Mouse (Mus musculus) stomach, embryonic 16.5 days (tissue): ENCODE measurements at regions not wholly inside any gene's neighbourhood (a gene's known extent, or its start where the extent isn't known, plus 50 kb on each side); places are given as distances from the start of the nearest gene placed in this dataset.

Source experiments
- ATAC-seq: fragments of 200-750 bp; cut with Nextera tagmentation; 2 replicates; pipeline ENCODE4 v1.8.0; 2017; ENCODE audit warnings: moderate number of reproducible peaks, moderate TSS enrichment; ENCODE audit not compliant: insufficient read depth, low FRiP score
- H3K27ac ChIP-seq: fragments of 300-500 bp; sonication (generic); 2 replicates; pipeline ENCODE4 v1.5.1; 2014; ENCODE audit warnings: low read length
- H3K27me3 ChIP-seq: fragments of 300-500 bp; sonication (generic); 2 replicates; pipeline ENCODE4 v1.6.1; 2014; ENCODE audit warnings: low read length, control low read depth, mixed read lengths; ENCODE audit not compliant: control insufficient read depth, insufficient read depth
- H3K36me3 ChIP-seq: fragments of 300-500 bp; sonication (generic); 2 replicates; pipeline ENCODE4 v1.6.1; 2014; ENCODE audit warnings: low read length; ENCODE audit not compliant: control insufficient read depth, insufficient read depth
- H3K4me1 ChIP-seq: fragments of 300-500 bp; sonication (generic); 2 replicates; pipeline ENCODE4 v1.6.1; 2014; ENCODE audit warnings: low read length, control low read depth, mixed read lengths; ENCODE audit not compliant: control insufficient read depth, insufficient read depth
- H3K4me2 ChIP-seq: fragments of 300-500 bp; sonication (generic); 2 replicates; pipeline ENCODE4 v1.6.1; 2014; ENCODE audit warnings: low read depth, low read length, mixed read lengths
- H3K4me3 ChIP-seq: fragments of 300-500 bp; sonication (generic); replicated peaks from 2 replicates; pipeline ENCODE4 v1.5.1; 2014; ENCODE audit warnings: mild to moderate bottlenecking, low read length
- H3K9ac ChIP-seq: fragments of 300-500 bp; sonication (generic); 2 replicates; pipeline ENCODE4 v1.6.1; 2014; ENCODE audit warnings: low read length
- H3K9me3 ChIP-seq: fragments of 300-500 bp; sonication (generic); replicated peaks from 2 replicates; pipeline ENCODE4 v1.6.1; 2016; ENCODE audit warnings: low read length, control low read depth; ENCODE audit not compliant: control insufficient read depth
- WGBS: fragments of 180-500 bp; shearing (Covaris S2); extraction: QIAGEN DNeasy Blood & Tissue Kit; methylation state at CpG from one replicate; pipeline ENCODE4 v1.1.7; 2014; 5-methylcytosine and 5-hydroxymethylcytosine counted together

- ATAC-seq = no peak
- Histone ChIP-seq H3K27ac (no peak overlapping the region), H3K4me3 (no peak overlapping the region), H3K4me1 (peaks cover 17% of the 10 kb centered on the region), H3K9me3 (no peaks in the 10 kb centered on the region), H3K36me3 (no peaks in the 10 kb centered on the region), H3K27me3 (no peaks in the 10 kb centered on the region), H3K4me2 (no peak overlapping the region), H3K9ac (no peak overlapping the region)
- WGBS = 72% methylated on average over 13 of the region's 13 CpGs
Observed at GRCm38 (mm10) chr5:74879098-74880047, 165.2 kb downstream of the Chic2 start.

- 0 out of 2 replicates have a peak overlapping the region, but pooled peaks have one; percentile 4 for H3K27ac ChIP-seq
- no peaks in the 10 kb centered on the region for H3K9me3 ChIP-seq
- no peaks in the 10 kb centered on the region for H3K27me3 ChIP-seq
- 32% methylated on average over 5 of the region's 5 CpGs for WGBS
- no peaks in the 10 kb centered on the region for H3K36me3 ChIP-seq
- no peak overlapping the region for H3K4me2 ChIP-seq
- H3K9ac ChIP-seq = no peak overlapping the region
- no peak overlapping the region for H3K4me3 ChIP-seq
- peak; percentile 58; the same call in 1 of the 2 replicates for ATAC-seq
- H3K4me1 ChIP-seq = peaks cover 17% of the 10 kb centered on the region
Observed at GRCm38 (mm10) chr5:74877595-74877994, 167.0 kb downstream of the Chic2 start.

- Histone ChIP-seq H3K27ac (no peak overlapping the region), H3K4me1 (peaks cover 17% of the 10 kb centered on the region), H3K36me3 (no peaks in the 10 kb centered on the region), H3K9me3 (no peaks in the 10 kb centered on the region), H3K4me3 (no peak overlapping the region), H3K4me2 (no peak overlapping the region), H3K9ac (no peak overlapping the region), H3K27me3 (no peaks in the 10 kb centered on the region)
- ATAC-seq = no peak
- 23% methylated on average over 6 of the region's 6 CpGs for WGBS
Observed at GRCm38 (mm10) chr5:74877185-74877584, 167.4 kb downstream of the Chic2 start.

GRCm38 (mm10) chr5:74874691-74875090, 169.9 kb downstream of the Chic2 start:
- Histone ChIP-seq H3K9ac (no peak overlapping the region), H3K4me3 (no peak overlapping the region), H3K36me3 (no peaks in the 10 kb centered on the region), H3K4me2 (no peak overlapping the region), H3K27ac (0 out of 2 replicates have a peak overlapping the region, but pooled peaks have one; percentile 12), H3K4me1 (peaks cover 11% of the 10 kb centered on the region), H3K9me3 (no peaks in the 10 kb centered on the region), H3K27me3 (no peaks in the 10 kb centered on the region)
- ATAC-seq = peak; percentile 12; the same call in 1 of the 2 replicates
- 31% methylated on average over 6 of the region's 6 CpGs for whole genome bisulfite sequencing

- 82% methylated on average over 12 of the region's 12 CpGs for WGBS
- no peak overlapping the region for H3K27ac ChIP-seq
- H3K9me3 ChIP-seq = no peaks in the 10 kb centered on the region
- peaks cover 11% of the 10 kb centered on the region; the same call in 1 of the 2 replicates for H3K4me1 ChIP-seq
- H3K4me3 ChIP-seq = no peak overlapping the region
- H3K9ac ChIP-seq = no peak overlapping the region
- no peaks in the 10 kb centered on the region for H3K27me3 ChIP-seq
- H3K4me2 ChIP-seq = no peak overlapping the region
- no peaks in the 10 kb centered on the region for H3K36me3 ChIP-seq
- no peak for ATAC-seq
Observed at GRCm38 (mm10) chr5:74870615-74871014, 167.9 kb upstream of the Lnx1 start.

- H3K9me3 ChIP-seq = no peaks in the 10 kb centered on the region
- 88% methylated on average over 11 of the region's 11 CpGs for WGBS
- peaks cover 5% of the 10 kb centered on the region; the same call in 1 of the 2 replicates for H3K4me1 ChIP-seq
- no peak overlapping the region for H3K27ac ChIP-seq
- H3K27me3 ChIP-seq = no peaks in the 10 kb centered on the region
- H3K36me3 ChIP-seq = no peaks in the 10 kb centered on the region
- no peak overlapping the region for H3K4me2 ChIP-seq
- no peak overlapping the region for H3K9ac ChIP-seq
- no peak for ATAC-seq
- no peak overlapping the region for H3K4me3 ChIP-seq
Observed at GRCm38 (mm10) chr5:74867113-74867785, 164.5 kb upstream of the Lnx1 start.

- H3K36me3 ChIP-seq = no peaks in the 10 kb centered on the region
- no peak overlapping the region for H3K27ac ChIP-seq
- peak; percentile 80; the same call in 1 of the 2 replicates for ATAC-seq
- WGBS = 11% methylated on average over 7 of the region's 7 CpGs
- H3K27me3 ChIP-seq = no peaks in the 10 kb centered on the region
- H3K9ac ChIP-seq = no peak overlapping the region
- no peak overlapping the region for H3K4me2 ChIP-seq
- no peaks in the 10 kb centered on the region for H3K9me3 ChIP-seq
- no peak overlapping the region for H3K4me3 ChIP-seq
- peaks cover 5% of the 10 kb centered on the region; the same call in 1 of the 2 replicates for H3K4me1 ChIP-seq
Observed at GRCm38 (mm10) chr5:74866697-74867096, 164.0 kb upstream of the Lnx1 start.

GRCm38 (mm10) chr5:74865446-74865845, 162.7 kb upstream of the Lnx1 start:
- ATAC-seq = no peak
- no peaks in the 10 kb centered on the region for H3K27me3 ChIP-seq
- WGBS = 88% methylated on average over 9 of the region's 9 CpGs
- H3K9ac ChIP-seq = no peak overlapping the region
- H3K36me3 ChIP-seq = no peaks in the 10 kb centered on the region
- no peak overlapping the region for H3K4me2 ChIP-seq
- no peaks in the 10 kb centered on the region for H3K9me3 ChIP-seq
- H3K27ac ChIP-seq = no peak overlapping the region
- peaks cover 10% of the 10 kb centered on the region; the same call in 1 of the 2 replicates for H3K4me1 ChIP-seq
- H3K4me3 ChIP-seq = no peak overlapping the region
